Mouse (Mus musculus): ENCODE data around the gene Cited2. TPM values are rescaled to one million over a fixed set of nuclear protein-coding genes. Genes with fewer than 3 reads are reported as not detected.

Cited2 gene
- 10 to 100 TPM; 53.2 to 62.9 TPM for total RNA-seq (2021)

DNA sequence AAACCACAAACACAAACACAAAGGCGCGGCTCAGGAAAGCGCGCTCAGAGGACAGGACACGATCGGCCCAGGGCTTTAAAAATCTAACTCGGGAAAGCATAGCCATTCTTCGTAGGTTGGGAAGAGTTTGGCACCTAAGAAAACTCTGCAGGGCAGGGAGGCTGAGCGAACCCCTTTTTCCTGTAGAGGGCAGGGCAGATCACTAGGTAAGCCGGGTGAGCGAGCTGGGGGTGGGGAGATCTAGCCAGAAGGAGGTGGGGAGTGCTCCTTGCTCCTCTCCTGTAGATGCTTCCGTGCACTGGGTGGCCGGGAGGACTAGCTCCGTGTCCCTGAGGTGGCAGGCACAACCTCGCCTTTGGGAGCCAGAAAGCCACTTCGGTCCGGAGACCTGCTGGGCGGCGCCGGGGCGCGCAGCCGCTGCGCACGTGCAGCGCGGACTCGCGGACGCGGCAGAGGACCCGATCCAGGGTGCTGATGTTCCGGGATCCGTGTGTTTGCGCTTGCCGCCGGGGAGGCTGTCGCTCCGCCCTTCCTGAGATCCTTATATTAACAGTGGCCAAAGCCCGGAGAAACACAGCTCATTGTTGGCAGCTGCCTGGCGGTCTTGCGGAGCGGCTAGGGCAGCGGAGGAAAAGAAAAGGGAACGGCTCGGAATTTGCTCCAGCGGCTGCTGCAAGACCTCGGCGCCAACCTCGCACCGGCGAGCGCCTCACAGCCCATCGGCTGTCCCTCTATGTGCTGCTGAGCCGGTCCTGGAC, at the start of gene Cited2:
TSS of gene Cited2 (plus strand) at position 566 of the 758 bp plus-strand sequence.
- DNase-seq: peak; percentile 100
- intact Hi-C loops (cut with DNase I): loop anchor here (2.0 to 10.0 kb wide), 9 partner anchors 161 to 1378 kb away; partner anchors contain the start of gene Heca

DNA sequence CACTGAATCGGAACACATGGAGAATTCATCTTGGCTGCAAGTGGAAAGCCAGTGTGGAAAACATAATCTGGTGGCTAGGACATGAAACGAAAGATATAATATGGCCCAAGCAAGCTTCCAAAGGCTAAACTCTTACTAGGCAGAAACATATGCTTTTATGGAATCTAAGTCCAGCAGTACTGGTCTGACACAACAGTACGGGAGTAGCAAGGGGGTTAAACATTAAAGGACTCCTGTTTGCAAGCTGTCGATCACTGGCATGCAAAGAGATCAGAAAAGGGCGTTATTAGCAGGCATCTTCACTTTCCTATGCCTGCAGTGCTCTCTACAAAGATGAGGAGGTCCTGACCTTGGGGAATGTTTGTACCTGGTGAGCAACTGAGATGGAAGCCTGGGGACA, 48.6 kb upstream of the Cited2 start:
- intact Hi-C loops (cut with DNase I): no loop called here

DNA sequence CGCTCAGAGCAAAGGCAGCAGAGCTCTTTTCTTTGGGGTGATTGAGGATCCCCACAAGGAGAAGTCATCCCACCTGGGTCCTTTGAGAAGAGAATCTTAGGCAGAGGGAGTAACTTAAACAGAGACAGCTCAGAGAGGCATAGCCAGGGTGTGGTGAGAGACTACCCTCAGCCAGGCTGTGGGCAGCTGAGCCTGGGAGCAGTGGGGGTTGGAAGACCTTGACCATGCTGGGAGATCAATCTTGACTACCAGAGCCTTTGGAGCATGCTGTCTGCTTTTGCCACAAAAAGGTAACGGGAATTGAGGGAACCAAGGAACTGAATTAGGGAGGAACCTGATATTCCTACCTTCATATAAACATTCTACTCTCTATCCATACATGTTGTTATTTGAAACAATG, 48.1 kb upstream of the Cited2 start:
- intact Hi-C loops (cut with DNase I): no loop called here
- no peak for DNase-seq

More for the DNA sequence above, 48.6 kb upstream of the Cited2 start:
- DNase-seq: no peak

DNA sequence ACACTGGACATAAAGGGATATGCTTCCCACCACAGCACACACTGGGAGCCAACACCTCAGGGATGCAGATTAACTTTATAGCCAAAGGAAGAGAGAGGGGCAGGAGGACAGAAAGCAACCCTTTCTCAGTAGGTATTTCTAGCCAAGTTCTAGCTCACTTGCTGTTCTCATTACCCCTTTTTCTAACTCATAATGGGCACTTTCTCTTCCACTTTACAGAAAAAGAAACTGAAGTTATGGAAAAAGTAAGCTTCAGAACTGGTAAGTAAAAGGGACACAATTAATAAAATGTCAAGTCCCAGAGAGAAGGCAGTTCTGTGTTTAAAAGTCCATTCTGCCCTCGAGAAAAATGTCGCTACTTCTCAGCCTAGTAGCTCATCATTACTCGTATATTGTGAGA, 46.6 kb upstream of the Cited2 start:
- DNase-seq: no peak
- intact Hi-C loops (cut with DNase I): no loop called here

DNA sequence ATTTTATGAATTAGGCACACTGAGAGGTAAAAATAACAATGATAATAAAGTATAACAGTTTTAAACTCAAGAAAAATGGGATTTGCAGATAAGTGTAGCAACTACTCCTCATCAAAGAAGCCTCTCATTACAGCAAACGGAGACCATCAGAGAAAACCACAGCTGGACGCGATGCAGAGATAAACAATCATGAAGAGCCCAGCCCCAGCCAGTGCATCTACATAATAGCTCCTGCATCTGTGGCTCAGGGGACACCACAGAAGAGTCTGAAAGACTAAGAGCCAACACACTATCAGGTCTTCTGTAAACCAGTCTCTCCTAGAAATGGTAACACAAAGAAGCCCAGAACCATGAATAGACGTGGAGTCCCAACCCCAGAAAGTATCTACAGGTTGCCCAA, 45.7 kb upstream of the Cited2 start:
- DNase-seq: no peak
- intact Hi-C loops (cut with DNase I): no loop called here

DNA sequence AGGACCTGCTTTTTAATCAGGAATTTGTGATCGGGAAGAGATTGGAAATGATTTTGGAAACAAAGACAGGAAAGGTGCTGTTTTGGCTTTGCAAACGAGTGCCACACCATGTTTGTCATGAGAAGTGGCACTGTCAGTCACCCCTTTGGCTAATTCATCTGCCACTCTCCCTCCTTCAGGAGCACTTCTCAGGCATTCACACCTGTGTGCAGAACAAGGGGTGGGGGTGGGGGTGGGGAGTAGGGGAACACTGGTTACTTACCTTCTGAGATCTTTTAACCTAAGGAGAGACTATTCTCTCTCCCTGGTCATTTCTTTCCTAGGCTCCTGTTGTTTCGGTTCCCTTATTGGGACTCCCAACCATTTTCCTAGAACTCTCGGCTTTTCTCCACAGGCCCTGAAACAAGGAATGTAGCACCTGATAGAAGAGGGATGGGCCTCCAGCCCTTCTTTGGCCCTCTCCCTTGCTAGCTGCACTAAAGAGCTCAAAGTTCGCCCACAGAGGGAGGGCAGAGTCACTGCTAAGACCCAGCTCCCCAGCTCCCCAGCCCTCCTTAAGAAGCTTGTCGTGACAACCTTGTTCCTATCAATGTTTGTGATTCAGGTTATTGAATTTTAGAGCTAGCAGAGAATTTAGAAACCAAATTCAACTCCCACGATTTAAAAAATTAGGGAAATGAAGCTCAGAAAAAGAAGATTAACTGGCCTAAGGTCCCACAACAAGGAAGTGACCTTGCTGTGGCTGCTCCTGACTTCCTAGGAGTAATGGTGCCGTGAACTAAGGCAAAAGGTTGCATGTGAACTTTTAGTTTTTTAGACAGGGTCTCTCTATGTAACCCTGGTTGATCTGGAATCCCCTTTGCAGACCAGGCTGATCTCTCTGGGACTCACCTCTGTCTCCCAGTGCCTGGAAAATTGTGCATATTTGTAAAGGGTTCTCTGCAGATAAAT, 42.3 kb upstream of the Cited2 start:
- DNase-seq: no peak
- intact Hi-C loops (cut with DNase I): no loop called here

DNA sequence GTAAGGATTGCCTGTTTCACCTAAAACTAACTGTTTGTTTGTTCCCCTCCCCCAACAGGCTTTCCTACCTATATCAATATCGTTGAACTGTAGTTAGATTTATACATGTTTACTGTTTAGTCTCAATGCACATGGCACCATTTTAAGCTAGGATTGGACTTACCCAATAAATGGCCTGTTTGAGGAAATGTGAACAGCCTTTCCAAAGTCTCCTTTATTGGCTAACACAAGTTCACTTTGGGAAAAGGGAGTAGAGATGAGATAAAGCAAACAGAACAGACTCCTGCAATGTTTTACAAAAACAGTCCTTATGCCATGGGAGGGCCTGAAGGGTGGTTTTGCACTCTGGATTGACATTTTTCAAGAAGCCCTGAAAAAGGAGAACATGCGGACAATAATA, 41.6 kb upstream of the Cited2 start:
- intact Hi-C loops (cut with DNase I): no loop called here
- no peak for DNase-seq

DNA sequence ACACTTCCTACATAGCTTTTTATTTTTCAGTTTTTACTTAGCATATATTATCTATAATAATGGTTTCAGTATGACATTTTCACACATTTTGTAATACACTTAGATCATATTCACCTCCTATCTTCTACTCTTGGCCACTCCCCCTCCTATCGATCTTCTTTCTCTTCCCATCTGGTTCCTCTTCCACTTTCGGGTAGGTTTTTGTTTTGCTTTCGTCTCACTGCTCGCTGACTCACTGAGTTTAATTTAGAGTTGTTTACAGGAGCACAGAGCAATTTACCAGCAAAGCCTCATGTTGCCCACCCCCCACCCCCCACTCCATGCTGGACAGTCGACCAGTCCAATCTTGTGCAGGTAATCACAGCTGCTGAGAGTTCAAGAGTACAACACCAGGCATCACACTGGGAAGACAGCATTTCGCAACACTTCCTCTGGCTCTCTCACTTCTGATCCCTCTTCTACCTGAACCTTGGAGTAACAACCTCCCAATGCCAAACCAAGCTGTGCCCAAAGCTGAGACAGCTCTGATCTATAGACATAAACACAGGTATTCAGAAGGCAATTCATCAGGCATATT, 39.1 kb upstream of the Cited2 start:
- DNase-seq: no peak
- intact Hi-C loops (cut with DNase I): no loop called here

DNA sequence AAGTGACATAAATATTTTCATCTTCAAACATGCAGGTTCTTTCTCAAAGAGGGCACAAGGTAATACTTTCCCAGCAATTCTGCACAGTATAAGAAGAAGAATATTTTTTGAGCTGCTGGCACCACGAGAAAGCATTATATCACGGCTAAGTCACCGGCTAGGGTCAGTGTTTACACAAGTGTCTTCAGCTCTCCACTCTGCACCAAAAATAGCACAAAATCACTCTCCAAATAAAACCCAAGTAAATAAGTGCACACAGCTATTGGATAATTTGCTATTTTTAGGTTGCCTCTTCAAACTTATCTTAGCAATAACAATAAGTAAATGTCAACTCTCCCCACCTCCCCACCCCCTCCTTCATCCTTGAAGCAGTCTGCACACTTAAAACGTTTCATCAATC, 33.2 kb upstream of the Cited2 start:
- intact Hi-C loops (cut with DNase I): no loop called here
- no peak for DNase-seq

DNA sequence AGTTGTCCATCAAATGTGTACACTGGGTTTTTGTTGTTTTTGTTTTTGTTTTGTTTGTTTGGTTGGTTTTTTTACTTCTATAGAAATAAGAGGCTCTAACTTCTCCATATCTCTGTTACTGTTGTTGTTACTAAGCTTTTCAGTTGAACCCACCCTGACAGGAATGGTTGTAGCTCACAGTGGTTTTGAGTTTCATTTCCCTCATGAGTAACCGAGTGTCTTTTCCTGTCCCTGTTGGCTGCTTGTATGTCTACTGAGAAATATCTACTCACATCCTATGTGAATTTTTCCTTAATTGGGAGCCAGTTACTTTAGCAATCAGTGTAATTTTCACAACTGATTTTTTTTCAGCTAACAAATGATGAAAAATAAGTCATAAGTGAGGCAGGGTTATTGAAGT, 31.3 kb upstream of the Cited2 start:
- intact Hi-C loops (cut with DNase I): no loop called here
- DNase-seq: no peak

DNA sequence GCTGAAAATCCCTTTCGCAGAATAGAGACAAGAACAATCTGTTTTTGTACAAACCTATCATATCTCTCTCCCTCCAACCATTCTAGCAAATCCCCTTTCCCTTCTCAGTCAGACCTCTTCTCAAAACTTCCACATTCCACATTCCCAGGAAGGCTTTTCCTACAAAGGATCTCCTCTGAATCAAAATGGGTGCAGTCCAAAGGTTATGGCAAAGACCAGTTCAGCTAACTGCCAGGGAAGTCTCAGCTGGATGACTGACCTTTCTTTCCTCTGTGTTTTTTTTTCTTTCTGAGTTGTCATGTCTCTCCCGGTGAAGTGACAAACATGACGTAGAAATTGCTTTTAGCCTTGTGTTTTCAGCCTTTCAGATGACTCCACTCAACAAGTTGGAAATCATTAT, 27.2 kb upstream of the Cited2 start:
- intact Hi-C loops (cut with DNase I): no loop called here
- no peak for DNase-seq

DNA sequence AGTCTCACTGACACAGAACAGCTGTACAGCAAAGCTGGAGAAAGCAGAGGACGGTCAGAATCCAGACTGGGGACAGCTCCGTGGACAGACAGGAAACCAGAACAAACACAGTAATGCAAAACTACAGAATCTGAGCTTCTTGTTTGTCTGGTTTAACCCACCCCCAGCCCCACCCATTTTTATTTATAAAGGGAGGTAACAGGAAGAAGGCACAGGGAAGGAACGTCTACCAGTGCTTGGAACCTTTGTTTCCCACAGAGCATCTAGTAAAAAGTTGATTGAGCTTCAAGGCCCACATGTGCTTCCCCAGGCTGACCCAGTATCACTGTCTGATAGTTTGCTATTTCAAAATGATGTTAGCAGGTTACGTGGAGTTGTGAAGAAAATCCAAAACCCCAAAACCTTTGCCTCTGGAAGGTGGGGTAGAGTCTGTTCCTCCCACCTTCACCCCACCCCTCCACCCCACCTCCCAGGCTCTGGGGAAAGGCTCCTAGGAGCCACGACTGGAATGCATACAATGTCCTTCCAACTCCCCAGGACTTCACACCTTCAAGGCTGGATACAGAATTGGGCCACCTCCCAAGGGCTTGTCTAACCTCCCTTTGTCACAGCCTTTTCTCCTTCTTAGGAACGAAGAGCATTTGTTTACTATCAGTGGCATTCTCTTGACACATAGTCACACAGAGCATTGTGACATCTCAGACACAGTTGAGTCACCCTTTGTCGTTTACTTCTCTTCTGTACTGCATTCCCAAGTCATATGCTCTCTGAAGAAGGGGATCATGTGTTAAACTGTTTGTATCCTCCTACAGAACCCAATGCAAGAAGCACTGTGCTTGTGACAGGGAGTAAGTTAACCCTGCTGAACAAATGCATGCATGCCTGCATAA, 25.4 kb upstream of the Cited2 start:
- intact Hi-C loops (cut with DNase I): no loop called here
- no peak for DNase-seq

DNA sequence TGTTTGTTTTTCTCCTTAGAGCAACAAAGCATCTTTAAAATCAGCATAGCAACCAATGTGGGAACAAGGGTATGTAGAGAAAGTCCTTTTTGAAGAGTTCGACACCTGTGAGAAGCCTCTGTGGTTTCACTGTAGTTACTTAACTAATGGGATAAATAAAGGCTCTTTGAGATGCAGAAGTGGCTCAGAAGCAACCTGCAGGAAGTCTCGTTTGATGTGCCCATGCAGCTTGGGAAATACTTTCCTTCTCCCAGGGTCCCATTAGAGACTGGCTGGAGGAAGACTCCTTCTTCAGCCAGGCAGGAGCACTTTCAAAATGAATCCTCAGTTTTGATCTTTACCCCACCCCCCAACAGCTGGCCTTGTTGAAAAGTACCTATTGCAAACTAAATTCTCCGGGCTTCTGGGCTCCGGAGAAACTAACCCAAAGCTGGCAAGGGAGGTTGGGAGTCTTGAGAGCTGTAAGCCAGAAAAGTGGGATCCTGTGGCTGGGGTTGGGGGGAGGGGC, 17.5 kb upstream of the Cited2 start:
- DNase-seq: no peak

DNA sequence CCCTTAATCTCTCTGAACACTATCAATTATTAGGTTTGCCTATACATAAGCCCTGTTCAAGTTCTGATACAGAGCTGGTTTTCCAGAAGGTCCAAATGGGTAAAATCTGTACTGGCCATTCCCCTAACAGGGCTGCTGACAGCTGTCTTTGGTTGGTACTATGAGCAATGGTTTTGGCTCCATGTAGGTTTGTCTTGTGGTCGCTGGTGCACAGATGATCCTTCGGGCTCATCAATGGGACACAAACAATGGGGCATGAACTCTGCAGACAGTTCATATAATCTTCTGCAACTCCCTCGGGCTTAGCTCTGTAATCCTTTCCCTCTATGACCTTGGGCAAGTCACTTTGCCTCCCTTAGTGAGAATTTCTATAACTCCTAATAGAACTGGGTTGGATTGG, 12.3 kb upstream of the Cited2 start:
- intact Hi-C loops (cut with DNase I): no loop called here
- DNase-seq: no peak

More for the DNA sequence above, 17.5 kb upstream of the Cited2 start:
- intact Hi-C loops (cut with DNase I): no loop called here

DNA sequence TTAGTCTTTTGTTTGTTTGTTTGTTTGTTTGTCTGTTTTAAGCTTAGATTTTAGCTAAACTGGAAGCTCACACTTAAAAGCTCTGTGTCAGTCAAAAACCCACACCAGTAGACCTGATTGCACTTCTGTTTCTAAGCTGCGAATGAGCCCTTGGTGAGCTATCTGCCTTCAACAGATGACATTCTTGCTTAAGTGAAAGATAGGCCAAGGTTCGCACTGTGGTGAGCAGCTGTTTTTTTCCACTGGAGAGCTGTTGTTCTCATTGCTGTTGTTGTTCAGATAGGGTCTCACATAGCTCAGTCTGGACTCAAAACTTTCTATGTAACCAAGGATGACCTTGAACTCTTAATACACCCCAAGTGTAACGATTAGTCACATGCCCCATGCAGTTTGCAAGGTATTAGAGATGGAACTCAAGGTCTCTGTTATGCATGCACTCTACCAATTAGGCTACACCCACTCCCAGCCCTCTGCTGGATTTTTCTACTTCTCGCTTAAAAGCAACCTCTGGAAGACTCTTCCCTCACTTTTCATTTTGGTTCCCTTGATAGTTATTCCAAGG, 3.9 kb upstream of the Cited2 start:
- DNase-seq: no peak
- intact Hi-C loops (cut with DNase I): no loop called here

DNA sequence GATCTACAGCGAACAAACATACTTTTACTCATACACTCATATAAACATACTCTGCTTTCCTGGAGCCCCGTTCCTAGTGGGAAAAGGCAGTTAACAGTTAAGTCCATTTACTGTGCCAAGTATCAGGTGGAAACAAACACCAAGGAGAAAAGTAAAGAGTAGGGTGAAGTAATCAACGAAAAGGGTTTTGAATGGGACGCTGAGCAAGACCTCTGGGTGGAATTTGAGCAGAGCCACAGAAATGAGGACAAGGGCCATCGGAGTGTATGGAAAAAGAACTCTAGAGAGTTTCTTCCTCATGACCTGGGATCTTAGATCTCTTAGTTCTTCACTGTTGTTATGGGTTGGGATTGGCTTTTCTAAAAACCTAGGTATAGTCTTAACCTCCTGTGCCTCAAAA, 3.4 kb upstream of the Cited2 start:
- intact Hi-C loops (cut with DNase I): loop anchor here (5.0 to 10.0 kb wide), 8 partner anchors 157 to 1375 kb away; partner anchors contain the start of gene Heca
- DNase-seq: no peak

DNA sequence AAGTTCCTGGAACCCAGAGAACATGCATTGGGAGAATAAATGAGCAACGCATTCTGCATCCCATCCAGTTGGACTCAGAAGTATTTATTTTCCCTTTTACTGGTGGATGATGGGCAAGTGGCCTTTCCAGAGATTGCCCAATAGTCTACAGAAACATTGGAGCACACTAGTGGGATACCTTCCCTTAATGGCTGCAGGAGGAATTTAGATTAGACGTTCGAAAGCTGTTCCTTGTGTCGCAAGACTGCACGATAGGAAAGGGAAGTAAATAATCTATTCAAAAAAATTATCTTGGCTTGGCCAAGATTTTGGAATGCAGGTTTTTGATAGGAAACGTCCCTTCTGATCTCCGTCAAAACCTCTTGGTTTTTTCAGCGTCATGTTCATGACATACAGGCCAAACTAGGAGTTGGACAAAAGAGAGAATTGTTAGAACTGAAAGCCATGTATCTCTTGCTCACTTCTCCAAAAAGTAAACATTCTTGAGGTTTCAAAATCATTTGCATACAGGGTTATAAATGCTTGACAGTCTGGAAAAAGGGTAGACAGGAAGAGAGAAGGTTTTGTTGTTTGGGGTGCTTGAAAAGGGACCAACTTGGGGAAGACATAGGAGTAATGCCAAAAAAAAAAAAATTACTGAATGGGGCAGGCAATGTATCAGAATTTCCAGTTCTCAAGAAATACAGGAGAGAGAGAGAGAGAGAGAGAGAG, 2.0 kb upstream of the Cited2 start:
- intact Hi-C loops (cut with DNase I): loop anchor here (5.0 to 10.0 kb wide), 8 partner anchors 159 to 1376 kb away; partner anchors contain the start of gene Heca
- DNase-seq: peak in 1 of 2 experiments; percentile 35

DNA sequence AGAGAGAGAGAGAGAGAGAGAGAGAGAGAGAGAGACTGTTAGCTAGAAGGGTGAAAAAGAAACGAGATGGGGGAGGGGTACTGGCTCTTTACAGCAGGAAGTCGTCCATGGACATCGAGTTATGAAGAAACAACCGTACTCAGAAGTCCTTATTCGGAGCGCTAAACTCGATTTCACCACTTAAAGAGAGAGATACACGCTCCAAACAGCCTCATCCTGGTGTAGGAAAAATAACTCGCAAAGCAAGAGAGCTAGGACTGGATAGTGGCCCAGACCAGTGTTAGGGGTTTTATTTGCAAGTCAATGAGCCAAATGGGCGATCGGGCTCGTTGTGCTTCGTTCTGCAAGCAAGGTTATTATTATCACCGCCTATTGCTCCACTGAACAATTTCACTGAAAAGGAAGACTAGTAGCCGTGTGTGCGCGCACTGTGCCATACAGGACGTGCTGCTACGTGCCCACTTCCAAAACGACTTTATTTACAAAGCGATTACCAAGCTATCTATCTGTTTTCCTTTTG, 1.4 kb upstream of the Cited2 start:
- DNase-seq: peak; percentile 46 to 76
- intact Hi-C loops (cut with DNase I): loop anchor here (2.0 to 10.0 kb wide), 9 partner anchors 159 to 1377 kb away; partner anchors contain the start of gene Heca
